Mouse (Mus musculus) heart, embryonic 12.5 days (tissue): ENCODE results near the gene Arhgef3. TPM values are rescaled to one million over a fixed set of nuclear protein-coding genes. Genes with fewer than 3 reads are reported as not detected.

Source experiments
- ATAC-seq: fragments of 200-750 bp; cut with Nextera tagmentation; 2 replicates; pipeline ENCODE4 v1.8.0; 2017; ENCODE audit warnings: moderate TSS enrichment, moderate library complexity; ENCODE audit not compliant: insufficient number of reproducible peaks, low FRiP score
- H3K27ac ChIP-seq: fragments of 300-500 bp; sonication (generic); 2 replicates; pipeline ENCODE4 v1.5.1; 2016; ENCODE audit warnings: mild to moderate bottlenecking, moderate library complexity; ENCODE audit not compliant: poor library complexity, severe bottlenecking
- H3K27me3 ChIP-seq: fragments of 300-500 bp; sonication (generic); replicated peaks from 2 replicates; pipeline ENCODE4 v1.6.1; 2016; ENCODE audit warnings: mild to moderate bottlenecking, moderate library complexity
- H3K36me3 ChIP-seq: fragments of 300-500 bp; sonication (generic); 2 replicates; pipeline ENCODE4 v1.6.1; 2016; ENCODE audit warnings: mild to moderate bottlenecking, moderate library complexity
- H3K4me1 ChIP-seq: fragments of 300-500 bp; sonication (generic); replicated peaks from 2 replicates; pipeline ENCODE4 v1.6.1; 2016; ENCODE audit warnings: mild to moderate bottlenecking
- H3K4me2 ChIP-seq: fragments of 300-500 bp; sonication (generic); 2 replicates; pipeline ENCODE4 v1.6.1; 2016; ENCODE audit warnings: mild to moderate bottlenecking, moderate library complexity
- H3K4me3 ChIP-seq: fragments of 300-500 bp; sonication (generic); 2 replicates; pipeline ENCODE4 v1.5.1; 2016; ENCODE audit warnings: mild to moderate bottlenecking
- H3K9ac ChIP-seq: fragments of 300-500 bp; sonication (generic); 2 replicates; pipeline ENCODE4 v1.6.1; 2016; ENCODE audit warnings: mild to moderate bottlenecking, moderate library complexity
- H3K9me3 ChIP-seq: fragments of 300-500 bp; sonication (generic); replicated peaks from 2 replicates; pipeline ENCODE4 v1.6.1; 2016; ENCODE audit warnings: mild to moderate bottlenecking, moderate library complexity
- WGBS: fragments of 180-500 bp; shearing (Covaris S2); methylation state at CpG from one replicate; pipeline ENCODE4 v1.1.7; 2016; 5-methylcytosine and 5-hydroxymethylcytosine counted together
- polyA plus RNA-seq: library from polyadenylated mRNA; unstranded; fragments of >200 nt; fragmentation: Nextera tagmentation; extraction: Ambion mirVana; gene quantifications from 2 replicates; pipeline ENCODE4 v1.2.1, GENCODE M21; 2016

Gene Arhgef3
- polyA plus RNA-seq, 1 experiment from 2014 or later, result 17.6 TPM

DNA sequence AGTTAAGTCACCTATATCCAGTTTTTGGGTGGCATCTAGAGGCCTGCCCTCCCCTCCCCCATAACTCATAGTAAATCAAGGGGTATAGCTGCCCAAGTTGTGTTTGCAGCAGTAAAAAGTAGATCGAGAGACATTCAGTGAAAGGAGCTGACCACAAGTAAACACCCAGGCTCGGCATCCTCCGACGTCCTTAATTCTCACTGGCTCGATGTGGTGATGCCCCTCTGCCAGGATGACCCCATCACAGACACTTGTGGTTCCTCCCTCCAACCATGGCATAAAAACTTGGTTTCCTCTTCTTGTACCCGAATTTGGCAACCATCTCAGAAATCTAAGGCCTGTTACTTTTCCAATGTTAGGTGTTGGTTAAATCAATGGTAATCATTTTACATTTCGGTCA lies 118.4 kb downstream of the Arhgef3 start:
- H3K4me1 ChIP-seq, result peaks cover 64% of the 10 kb centered on the region
- no peak overlapping the region for H3K9ac ChIP-seq
- H3K4me3 ChIP-seq, result no peak overlapping the region
- no peak overlapping the region for H3K27ac ChIP-seq
- H3K4me2 ChIP-seq, result no peak overlapping the region
- no peaks in the 10 kb centered on the region for H3K36me3 ChIP-seq
- no peaks in the 10 kb centered on the region for H3K9me3 ChIP-seq
- 89% methylated on average over 7 of the region's 7 CpGs for WGBS
- no peak for ATAC-seq
- no peaks in the 10 kb centered on the region for H3K27me3 ChIP-seq

DNA sequence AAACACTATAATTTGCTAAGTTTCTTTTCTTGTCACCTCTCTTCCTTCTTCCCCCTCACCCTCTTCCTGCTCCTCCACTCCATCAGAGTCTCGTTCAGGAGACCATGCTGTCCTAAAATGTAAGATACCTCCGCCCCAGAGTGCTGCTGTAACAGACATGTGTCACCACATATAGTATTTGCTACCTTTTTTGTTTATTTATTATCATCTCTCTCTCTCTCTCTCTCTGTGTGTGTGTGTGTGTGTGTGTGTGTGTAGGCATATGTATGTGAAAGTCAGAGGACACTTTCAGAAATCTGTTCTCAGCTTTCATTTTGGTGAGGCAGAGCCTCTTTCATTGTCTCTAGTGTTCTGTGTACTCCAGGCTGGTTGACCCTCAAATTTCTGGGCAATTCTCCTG lies 119.0 kb downstream of the Arhgef3 start:
- Histone ChIP-seq H3K9ac (no peak overlapping the region), H3K4me3 (no peak overlapping the region), H3K4me2 (no peak overlapping the region), H3K4me1 (peaks cover 64% of the 10 kb centered on the region), H3K36me3 (no peaks in the 10 kb centered on the region), H3K27me3 (no peaks in the 10 kb centered on the region), H3K9me3 (no peaks in the 10 kb centered on the region), H3K27ac (no peak overlapping the region)
- no peak for ATAC-seq
- 65% methylated on average over 2 of the region's 2 CpGs for WGBS

DNA sequence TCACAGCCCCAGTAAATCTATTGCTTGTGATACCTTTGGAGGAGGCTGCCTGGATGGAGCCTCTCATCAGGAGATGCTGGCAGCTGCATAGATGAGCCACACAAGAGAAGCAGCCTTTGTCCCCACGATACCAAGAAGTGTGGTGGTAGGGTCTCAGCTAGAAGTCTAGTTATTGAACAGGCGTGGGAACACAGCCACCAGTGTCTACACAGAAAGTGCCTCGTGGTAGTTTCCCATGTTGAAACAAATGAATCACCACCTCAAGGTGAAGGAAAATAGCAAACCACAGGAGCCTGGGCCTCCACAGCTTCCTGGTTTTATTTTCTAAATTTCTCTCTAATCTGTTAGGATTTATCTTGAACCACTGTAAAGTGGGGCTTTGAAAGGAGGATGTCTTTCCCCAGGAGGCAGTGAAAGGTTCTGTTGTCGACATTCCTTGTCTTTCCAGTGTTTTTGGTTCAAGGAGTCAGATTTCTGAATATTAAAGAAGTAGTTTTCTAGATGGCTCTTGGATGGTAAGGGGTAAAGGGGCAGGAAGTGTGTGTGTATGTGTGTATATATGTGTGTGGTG lies 119.7 kb downstream of the Arhgef3 start:
- H3K4me2 ChIP-seq, result no peak overlapping the region
- ATAC-seq, result no peak
- H3K36me3 ChIP-seq, result no peaks in the 10 kb centered on the region
- peaks cover 57% of the 10 kb centered on the region for H3K4me1 ChIP-seq
- H3K9me3 ChIP-seq, result no peaks in the 10 kb centered on the region
- no peak overlapping the region for H3K9ac ChIP-seq
- no peak overlapping the region for H3K4me3 ChIP-seq
- H3K27ac ChIP-seq, result no peak overlapping the region
- WGBS, result 53% methylated on average over 4 of the region's 4 CpGs
- no peaks in the 10 kb centered on the region for H3K27me3 ChIP-seq

DNA sequence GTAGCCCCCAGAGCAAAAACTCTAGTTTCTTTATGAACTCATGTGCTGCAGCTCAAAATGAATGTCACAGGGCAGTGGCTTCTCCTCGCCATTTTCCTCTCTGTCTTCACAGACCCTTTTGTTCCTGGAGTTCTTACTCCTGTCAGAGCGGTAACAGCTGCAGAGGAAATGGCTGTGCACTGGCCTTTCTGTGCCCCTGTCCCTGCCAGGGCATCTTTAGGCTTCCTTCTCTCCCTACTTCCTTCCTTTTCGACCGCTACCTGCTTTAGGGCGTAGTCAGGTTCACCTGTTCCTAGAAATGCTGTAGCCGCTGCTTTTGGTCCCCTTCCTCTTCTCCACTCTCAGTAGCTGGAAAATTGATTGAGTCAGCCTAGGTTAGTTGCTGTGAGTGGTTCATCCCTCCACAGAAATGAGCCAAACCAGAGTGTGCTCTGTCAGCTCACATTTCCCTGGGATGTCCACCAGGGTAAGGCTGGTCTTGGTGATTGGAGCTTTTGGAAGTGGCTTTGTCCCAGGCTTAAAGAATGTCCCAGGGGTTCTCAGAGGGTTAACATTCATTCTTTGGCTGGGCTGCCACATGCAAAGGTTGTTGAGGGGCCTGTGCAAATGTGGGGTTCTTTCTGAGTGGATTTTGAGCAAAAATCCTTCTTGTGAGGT lies 121.3 kb downstream of the Arhgef3 start:
- H3K27ac ChIP-seq, result no peak overlapping the region
- no peak for ATAC-seq
- peaks cover 40% of the 10 kb centered on the region for H3K4me1 ChIP-seq

DNA sequence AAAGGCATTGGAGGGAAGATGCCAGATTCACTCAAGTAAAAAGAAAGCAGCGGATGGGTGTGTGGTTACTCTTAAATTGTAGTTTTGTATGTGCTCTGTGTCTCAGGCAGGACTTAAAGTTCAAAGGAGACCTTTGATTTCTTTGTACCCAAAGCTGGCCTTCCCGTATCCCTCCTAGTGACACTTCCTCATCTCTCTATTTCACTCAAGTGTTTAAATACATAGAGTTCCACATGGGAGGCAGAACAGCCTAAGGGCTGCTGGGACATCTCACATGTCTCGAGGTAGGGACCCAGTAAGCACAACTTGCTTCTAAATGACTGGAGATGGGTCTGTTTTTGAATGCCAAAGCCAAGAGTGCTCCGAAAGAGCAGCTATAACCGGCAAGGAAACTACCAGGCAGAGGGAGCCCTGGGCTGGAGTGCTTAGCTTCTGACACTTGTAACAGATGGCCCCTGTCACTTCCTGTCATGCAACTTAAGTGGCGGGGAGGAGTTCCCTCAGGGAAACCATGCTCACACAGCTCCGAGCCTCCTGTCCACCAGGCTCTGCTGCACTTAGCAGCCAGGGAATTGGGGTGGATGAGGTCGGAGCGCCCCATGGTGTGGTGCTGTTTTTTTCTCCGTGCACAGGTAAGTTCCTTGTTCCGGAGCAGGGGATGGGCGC lies 123.0 kb downstream of the Arhgef3 start:
- Histone ChIP-seq H3K27me3 (no peaks in the 10 kb centered on the region), H3K9ac (no peak overlapping the region), H3K36me3 (no peaks in the 10 kb centered on the region), H3K4me2 (peak overlapping the region; percentile 61), H3K4me3 (peak overlapping the region; percentile 24), H3K27ac (peak overlapping the region; percentile 47), H3K4me1 (peaks cover 39% of the 10 kb centered on the region), H3K9me3 (no peaks in the 10 kb centered on the region)
- 26% methylated on average over 12 of the region's 12 CpGs for WGBS
- ATAC-seq, result peak; percentile 57; the same call in 1 of the 2 replicates

More for the DNA sequence above, 121.3 kb downstream of the Arhgef3 start:
- H3K4me2 ChIP-seq, result no peak overlapping the region
- no peaks in the 10 kb centered on the region for H3K36me3 ChIP-seq
- H3K4me3 ChIP-seq, result no peak overlapping the region
- WGBS, result 70% methylated on average over 6 of the region's 6 CpGs
- H3K9me3 ChIP-seq, result no peaks in the 10 kb centered on the region
- no peak overlapping the region for H3K9ac ChIP-seq
- H3K27me3 ChIP-seq, result no peaks in the 10 kb centered on the region

DNA sequence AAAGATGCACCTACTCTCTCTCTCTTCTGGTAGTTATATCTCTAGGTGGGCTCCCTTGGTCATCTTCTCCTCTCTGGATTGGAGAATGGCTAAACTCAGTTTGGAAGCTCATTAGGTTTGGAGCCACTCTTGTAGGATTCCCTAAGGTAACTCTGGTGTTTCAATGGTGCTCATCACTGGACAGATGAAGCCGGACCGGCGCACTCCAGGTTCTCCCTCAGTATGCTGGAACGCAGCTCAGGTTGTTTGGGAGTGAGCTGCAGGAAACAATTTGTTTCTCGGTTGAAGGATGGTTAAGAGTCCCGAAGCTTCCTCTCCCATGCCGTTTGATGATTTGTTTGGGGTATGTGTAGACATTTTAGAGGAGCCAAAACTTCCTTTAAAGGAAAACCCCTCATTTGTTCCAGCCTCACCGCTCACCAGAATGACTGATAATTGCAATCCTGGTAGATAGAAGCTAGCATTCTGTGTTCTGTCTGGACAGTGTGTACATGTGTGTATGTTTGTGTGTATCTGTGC lies 124.0 kb downstream of the Arhgef3 start:
- no peak for ATAC-seq
- H3K36me3 ChIP-seq, result no peaks in the 10 kb centered on the region
- H3K4me2 ChIP-seq, result peak overlapping the region; percentile 61
- H3K9ac ChIP-seq, result no peak overlapping the region
- H3K4me3 ChIP-seq, result no peak overlapping the region
- H3K27ac ChIP-seq, result no peak overlapping the region
- H3K9me3 ChIP-seq, result no peaks in the 10 kb centered on the region
- WGBS, result 77% methylated on average over 8 of the region's 8 CpGs
- no peaks in the 10 kb centered on the region for H3K27me3 ChIP-seq
- H3K4me1 ChIP-seq, result peaks cover 39% of the 10 kb centered on the region

DNA sequence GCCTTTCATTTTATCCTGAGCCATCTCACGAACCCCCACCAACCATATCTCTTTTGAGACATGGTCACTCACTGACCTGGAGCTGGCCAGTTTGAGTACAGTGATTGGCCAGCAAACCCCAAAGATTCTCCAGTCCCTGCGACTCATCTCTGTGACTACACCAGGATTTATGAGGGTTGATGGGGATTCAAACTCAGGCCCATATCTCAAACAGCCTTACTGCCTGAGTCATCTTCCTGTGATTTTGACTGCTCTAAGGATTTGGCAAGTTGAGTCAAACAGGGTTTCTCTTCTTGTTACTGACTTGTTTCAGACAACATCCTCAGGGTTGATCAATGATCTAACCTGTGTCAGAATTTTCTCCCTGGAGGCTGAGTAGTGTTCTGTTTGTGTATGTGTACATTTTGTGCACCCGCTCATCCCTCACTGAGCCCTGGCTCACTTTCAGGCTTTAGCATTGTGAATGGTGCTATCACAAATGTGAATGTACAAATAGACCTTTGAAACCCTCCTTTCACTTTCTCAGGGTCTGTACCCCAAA lies 124.9 kb downstream of the Arhgef3 start:
- 74% methylated on average over 3 of the region's 3 CpGs for WGBS
- Histone ChIP-seq H3K9me3 (no peaks in the 10 kb centered on the region), H3K4me3 (no peak overlapping the region), H3K9ac (no peak overlapping the region), H3K4me1 (peaks cover 39% of the 10 kb centered on the region), H3K4me2 (no peak overlapping the region), H3K36me3 (no peaks in the 10 kb centered on the region), H3K27ac (no peak overlapping the region), H3K27me3 (no peaks in the 10 kb centered on the region)
- ATAC-seq, result no peak

DNA sequence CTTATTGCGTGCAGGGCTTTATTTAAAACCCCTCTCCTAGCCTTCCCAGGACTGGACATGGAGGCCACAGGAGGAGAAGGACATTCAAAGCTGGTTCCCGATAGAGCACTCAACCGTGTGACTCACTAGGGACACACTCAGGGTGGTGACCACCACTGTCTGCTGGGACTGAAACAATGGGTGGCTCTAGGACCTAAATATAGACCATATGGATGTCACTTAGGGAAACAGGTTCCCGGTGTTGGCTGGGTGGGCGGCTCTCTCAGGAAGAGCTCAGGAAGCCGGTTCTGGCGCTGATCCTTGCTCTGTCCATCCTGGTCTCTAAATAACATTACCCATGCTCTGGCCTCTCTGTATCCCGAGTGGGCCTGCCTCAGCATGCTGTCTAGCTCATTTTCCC lies 127.6 kb downstream of the Arhgef3 start:
- Histone ChIP-seq H3K9ac (no peak overlapping the region), H3K4me3 (no peak overlapping the region), H3K4me1 (peaks cover 22% of the 10 kb centered on the region), H3K4me2 (no peak overlapping the region), H3K9me3 (no peaks in the 10 kb centered on the region), H3K27me3 (no peaks in the 10 kb centered on the region), H3K27ac (0 out of 2 replicates have a peak overlapping the region, but pooled peaks have one; percentile 0), H3K36me3 (no peaks in the 10 kb centered on the region)
- 60% methylated on average over 8 of the region's 8 CpGs for WGBS
- ATAC-seq, result no peak; the same call in 1 of the 2 replicates

DNA sequence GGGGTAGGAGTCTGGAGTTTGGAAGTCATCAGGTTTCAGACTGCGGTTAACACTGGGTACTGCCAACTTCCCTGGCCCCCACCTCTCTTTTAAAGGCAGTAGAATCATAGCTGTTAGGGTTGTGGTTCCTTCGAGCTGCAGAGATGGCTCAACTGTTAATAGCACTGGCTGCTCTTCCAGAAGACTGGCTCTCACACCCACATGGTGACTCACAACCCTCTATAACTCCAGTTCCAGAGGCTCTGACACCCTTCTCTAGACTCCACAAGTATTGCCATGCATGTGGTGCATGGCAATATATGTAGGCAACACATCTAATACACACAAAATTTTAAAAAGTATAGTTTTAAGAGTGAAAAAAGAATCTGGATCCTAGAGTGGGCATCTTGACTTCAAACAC lies 128.1 kb downstream of the Arhgef3 start:
- Histone ChIP-seq H3K27me3 (no peaks in the 10 kb centered on the region), H3K4me3 (no peak overlapping the region), H3K4me2 (no peak overlapping the region), H3K27ac (0 out of 2 replicates have a peak overlapping the region, but pooled peaks have one; percentile 0), H3K36me3 (no peaks in the 10 kb centered on the region), H3K4me1 (peaks cover 17% of the 10 kb centered on the region), H3K9me3 (no peaks in the 10 kb centered on the region), H3K9ac (no peak overlapping the region)
- no peak for ATAC-seq
- WGBS, result 79% methylated on average over 2 of the region's 2 CpGs

DNA sequence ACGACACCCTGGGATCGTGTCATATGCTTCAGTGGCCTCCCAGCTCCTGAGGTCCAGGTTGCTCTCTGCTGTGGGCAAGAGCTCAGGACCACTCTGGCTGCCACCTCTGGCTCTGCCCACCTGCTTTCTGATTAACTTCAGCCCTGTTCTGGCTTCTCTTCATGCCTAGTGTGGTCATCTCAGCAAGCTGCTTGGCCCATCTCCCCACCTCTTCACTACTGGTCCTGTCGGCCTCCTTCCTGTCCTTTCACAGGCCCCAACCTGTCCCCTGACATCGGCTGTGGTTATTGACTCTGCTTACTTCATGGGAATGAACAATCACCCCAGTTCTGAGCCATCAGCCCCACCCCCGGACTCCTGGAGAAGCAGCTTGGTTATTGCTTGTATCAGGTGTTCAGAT lies 128.9 kb downstream of the Arhgef3 start:
- no peaks in the 10 kb centered on the region for H3K27me3 ChIP-seq
- H3K36me3 ChIP-seq, result no peaks in the 10 kb centered on the region
- H3K9ac ChIP-seq, result no peak overlapping the region
- ATAC-seq, result no peak
- H3K9me3 ChIP-seq, result no peaks in the 10 kb centered on the region
- H3K4me2 ChIP-seq, result no peak overlapping the region
- H3K4me3 ChIP-seq, result no peak overlapping the region
- WGBS, result 84% methylated on average over 5 of the region's 5 CpGs
- peaks cover 9% of the 10 kb centered on the region for H3K4me1 ChIP-seq
- no peak overlapping the region for H3K27ac ChIP-seq

DNA sequence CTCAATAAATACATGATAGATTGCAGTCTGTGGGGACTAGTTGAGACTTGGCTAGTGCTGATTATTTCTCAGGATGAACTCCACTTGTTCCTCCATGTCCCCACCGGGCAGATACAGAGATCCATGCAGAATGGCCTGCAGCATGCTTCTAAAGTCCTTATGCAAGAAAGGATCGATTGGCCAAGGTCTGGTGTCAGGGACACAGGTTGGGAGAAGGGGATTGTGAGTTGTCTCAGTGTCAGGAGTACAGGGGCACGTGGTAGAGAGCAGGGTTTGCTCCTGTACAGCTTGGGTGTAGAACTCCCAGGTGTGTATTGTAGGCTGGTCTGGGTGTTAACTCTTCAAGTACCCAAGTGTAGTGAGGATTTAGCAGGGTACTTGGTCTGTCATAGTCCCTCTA lies 130.2 kb downstream of the Arhgef3 start:
- Histone ChIP-seq H3K36me3 (no peaks in the 10 kb centered on the region), H3K9ac (no peak overlapping the region), H3K27me3 (no peaks in the 10 kb centered on the region), H3K4me1 (peaks cover 9% of the 10 kb centered on the region), H3K27ac (no peak overlapping the region), H3K4me3 (no peak overlapping the region), H3K9me3 (no peaks in the 10 kb centered on the region), H3K4me2 (no peak overlapping the region)
- no peak for ATAC-seq
- 80% methylated on average over 3 of the region's 3 CpGs for WGBS
